Mouse (Mus musculus) erythroblast, embryonic 14.5 days (primary cell): ENCODE measurements at regions not wholly inside any gene's neighbourhood (a gene's known extent, or its start where the extent isn't known, plus 50 kb on each side); places are given as distances from the start of the nearest gene placed in this dataset.

ENCODE experiments used
- GATA1 ChIP-seq: IDR thresholded peaks from 2 replicates; pipeline ENCODE4 v1.6.1; 2012; ENCODE audit warnings: low read length, inconsistent platforms, mixed read lengths
- TAL1 ChIP-seq: IDR thresholded peaks from 3 replicates; pipeline ENCODE4 v1.6.1; 2012; ENCODE audit warnings: low read length, inconsistent platforms, mixed read lengths

DNA sequence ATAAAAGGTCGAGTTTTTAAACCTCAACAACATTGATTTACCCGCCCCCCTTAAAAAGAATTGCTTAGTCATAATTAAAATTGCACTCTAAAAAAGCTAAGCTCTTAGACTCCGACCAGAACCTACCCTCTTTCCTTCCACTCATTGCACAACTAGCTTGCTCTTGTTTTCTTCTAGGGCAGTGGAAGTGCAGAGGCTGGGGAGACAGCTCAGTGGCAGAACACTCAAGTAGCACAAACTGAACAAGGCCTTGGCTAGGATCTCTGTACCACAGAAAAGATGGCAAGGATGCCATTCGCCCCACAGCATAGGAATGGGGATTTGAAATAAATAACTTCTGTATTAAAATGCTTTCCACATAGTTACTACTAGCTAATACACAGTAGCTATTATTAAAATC is 253.8 kb upstream of the Tbl1xr1 start:
- no peak for TF ChIP-seq GATA1
- TF ChIP-seq TAL1: no peak
